Mouse (Mus musculus): ENCODE measurements around the gene Mapre3.

- no peak for TF ChIP-seq CTCF (conservative IDR thresholded peaks at IDR 0.05; ENCODE audit: low read length)
- TF ChIP-seq POU5F1 (IDR thresholded peaks at IDR 0.05; ENCODE audit: borderline replicate concordance, low read length) = no peak
- no peak for TF ChIP-seq NANOG (IDR thresholded peaks at IDR 0.05; ENCODE audit: borderline replicate concordance, low read length)
Measured at GRCm38 (mm10) chr5:30815120-30815465, 652 bp downstream of the Mapre3 start.

Measured in E14TG2a.4 (cell line).